Mouse (Mus musculus): Measurements from ENCODE around the gene Acmsd. TPM values are rescaled to one million over a fixed set of nuclear protein-coding genes. Genes with fewer than 3 reads are reported as not detected.

The Acmsd gene
- 0.15 and 0.20 TPM in 2 replicates for polyA plus RNA-seq (2016; fragmentation: Nextera tagmentation; extraction: Ambion mirVana)

GRCm38 (mm10) chr1:127729096-127729495 lies at the start of gene Acmsd:
TSS of gene Acmsd (plus strand) at chr1:127729413.
- Histone ChIP-seq H3K4me3 (replicated peaks) (no peak within 1 kb of the TSS), H3K9me3 (no peaks in the 10 kb centered on the region), H3K27ac (no peak within 1 kb of the TSS), H3K4me2 (no peak within 1 kb of the TSS), H3K4me1 (no peaks in the 10 kb centered on the region), H3K27me3 (no peaks in the 10 kb centered on the region), H3K36me3 (replicated peaks) (no peaks in the 10 kb centered on the region), H3K9ac (no peak within 1 kb of the TSS)
- WGBS, result 90% methylated on average over 4 of the region's 4 CpGs
- ATAC-seq (ENCODE audit: low FRiP score), result no peak

GRCm38 (mm10) chr1:127679498-127680133 lies 49.6 kb upstream of the Acmsd start, which contains the start of gene Tmem163:
TSS of gene Tmem163 (minus strand) at chr1:127679548.
- Histone ChIP-seq H3K4me2 (peak within 1 kb of the TSS; percentile 96), H3K27me3 (peaks cover 54% of the 10 kb centered on the region), H3K4me3 (replicated peaks) (peak within 1 kb of the TSS; percentile 64), H3K4me1 (peaks cover 24% of the 10 kb centered on the region), H3K9me3 (no peaks in the 10 kb centered on the region), H3K27ac (0 out of 2 replicates have a peak within 1 kb of the TSS, but pooled peaks have one; percentile 5), H3K9ac (no peak within 1 kb of the TSS; the same call in 1 of the 2 replicates), H3K36me3 (replicated peaks) (no peaks in the 10 kb centered on the region)
- ATAC-seq (ENCODE audit: low FRiP score), result peak; percentile 18; the same call in 1 of the 2 replicates
- 8% methylated on average over 18 of the region's 18 CpGs for WGBS

- Histone ChIP-seq H3K36me3 (replicated peaks) (no peaks in the 10 kb centered on the region), H3K27me3 (no peaks in the 10 kb centered on the region), H3K4me3 (replicated peaks) (no peak overlapping the region), H3K4me2 (no peak overlapping the region), H3K9me3 (no peaks in the 10 kb centered on the region), H3K27ac (no peak overlapping the region), H3K4me1 (no peaks in the 10 kb centered on the region), H3K9ac (no peak overlapping the region)
- 23% methylated on average over 2 of the region's 2 CpGs for WGBS
- ATAC-seq (ENCODE audit: low FRiP score), result no peak
Observed at GRCm38 (mm10) chr1:127696533-127696932, 32.7 kb upstream of the Acmsd start.

- no peaks in the 10 kb centered on the region for H3K27me3 ChIP-seq
- no peaks in the 10 kb centered on the region for H3K36me3 ChIP-seq (replicated peaks)
- no peak overlapping the region for H3K4me2 ChIP-seq
- no peak overlapping the region for H3K9ac ChIP-seq
- no peak overlapping the region for H3K27ac ChIP-seq
- H3K4me3 ChIP-seq (replicated peaks), result no peak overlapping the region
- no peaks in the 10 kb centered on the region for H3K4me1 ChIP-seq
- 86% methylated on average over 1 of the region's 1 CpGs for WGBS
- ATAC-seq (ENCODE audit: low FRiP score), result no peak
- H3K9me3 ChIP-seq, result no peaks in the 10 kb centered on the region
Observed at GRCm38 (mm10) chr1:127702187-127702586, 27.0 kb upstream of the Acmsd start.

- H3K4me2 ChIP-seq, result no peak overlapping the region
- H3K27ac ChIP-seq, result no peak overlapping the region
- H3K4me1 ChIP-seq, result no peaks in the 10 kb centered on the region
- no peak overlapping the region for H3K4me3 ChIP-seq (replicated peaks)
- no peak overlapping the region for H3K9ac ChIP-seq
- no peak for ATAC-seq (ENCODE audit: low FRiP score)
- 81% methylated on average over 5 of the region's 5 CpGs for WGBS
- no peaks in the 10 kb centered on the region for H3K9me3 ChIP-seq
- no peaks in the 10 kb centered on the region for H3K36me3 ChIP-seq (replicated peaks)
- H3K27me3 ChIP-seq, result no peaks in the 10 kb centered on the region
Observed at GRCm38 (mm10) chr1:127706269-127706668, 22.9 kb upstream of the Acmsd start.

- Histone ChIP-seq H3K9me3 (no peaks in the 10 kb centered on the region), H3K27ac (no peak overlapping the region), H3K4me3 (replicated peaks) (no peak overlapping the region), H3K27me3 (no peaks in the 10 kb centered on the region), H3K4me1 (no peaks in the 10 kb centered on the region), H3K4me2 (no peak overlapping the region), H3K36me3 (replicated peaks) (no peaks in the 10 kb centered on the region), H3K9ac (no peak overlapping the region)
- ATAC-seq (ENCODE audit: low FRiP score), result no peak
- WGBS, result 90% methylated on average over 8 of the region's 8 CpGs
Observed at GRCm38 (mm10) chr1:127716441-127716840, 12.8 kb upstream of the Acmsd start.

GRCm38 (mm10) chr1:127718290-127718689 lies 10.9 kb upstream of the Acmsd start:
- no peak overlapping the region for H3K4me3 ChIP-seq (replicated peaks)
- no peak overlapping the region for H3K27ac ChIP-seq
- no peaks in the 10 kb centered on the region for H3K36me3 ChIP-seq (replicated peaks)
- H3K27me3 ChIP-seq, result no peaks in the 10 kb centered on the region
- ATAC-seq (ENCODE audit: low FRiP score), result no peak
- no peaks in the 10 kb centered on the region for H3K9me3 ChIP-seq
- H3K4me2 ChIP-seq, result no peak overlapping the region
- no peaks in the 10 kb centered on the region for H3K4me1 ChIP-seq
- H3K9ac ChIP-seq, result no peak overlapping the region
- WGBS, result 92% methylated on average over 1 of the region's 1 CpGs

GRCm38 (mm10) chr1:127723596-127723995 lies 5.6 kb upstream of the Acmsd start:
- 67% methylated on average over 2 of the region's 2 CpGs for WGBS
- H3K4me3 ChIP-seq (replicated peaks), result no peak overlapping the region

GRCm38 (mm10) chr1:127731086-127731485 lies 1.9 kb downstream of the Acmsd start:
- WGBS, result 50% methylated on average over 3 of the region's 3 CpGs
- H3K27ac ChIP-seq, result no peak overlapping the region

More at GRCm38 (mm10) chr1:127723596-127723995, 5.6 kb upstream of the Acmsd start:
- Histone ChIP-seq H3K9me3 (no peaks in the 10 kb centered on the region), H3K36me3 (replicated peaks) (no peaks in the 10 kb centered on the region), H3K9ac (no peak overlapping the region), H3K4me2 (no peak overlapping the region), H3K27ac (no peak overlapping the region), H3K4me1 (no peaks in the 10 kb centered on the region), H3K27me3 (no peaks in the 10 kb centered on the region)
- ATAC-seq (ENCODE audit: low FRiP score), result no peak

GRCm38 (mm10) chr1:127732435-127732834 lies 3.2 kb downstream of the Acmsd start:
- Histone ChIP-seq H3K36me3 (replicated peaks) (no peaks in the 10 kb centered on the region), H3K9ac (no peak overlapping the region), H3K27me3 (no peaks in the 10 kb centered on the region), H3K27ac (no peak overlapping the region), H3K4me2 (no peak overlapping the region), H3K9me3 (no peaks in the 10 kb centered on the region), H3K4me1 (no peaks in the 10 kb centered on the region), H3K4me3 (replicated peaks) (no peak overlapping the region)
- ATAC-seq (ENCODE audit: low FRiP score), result no peak
- 86% methylated on average over 3 of the region's 3 CpGs for WGBS

More at GRCm38 (mm10) chr1:127731086-127731485, 1.9 kb downstream of the Acmsd start:
- Histone ChIP-seq H3K4me2 (no peak overlapping the region), H3K9me3 (no peaks in the 10 kb centered on the region), H3K36me3 (replicated peaks) (no peaks in the 10 kb centered on the region), H3K9ac (no peak overlapping the region), H3K4me3 (replicated peaks) (no peak overlapping the region), H3K4me1 (no peaks in the 10 kb centered on the region), H3K27me3 (no peaks in the 10 kb centered on the region)
- no peak for ATAC-seq (ENCODE audit: low FRiP score)

- H3K27me3 ChIP-seq, result no peaks in the 10 kb centered on the region
- H3K27ac ChIP-seq, result no peak overlapping the region
- H3K4me3 ChIP-seq (replicated peaks), result no peak overlapping the region
- H3K4me1 ChIP-seq, result no peaks in the 10 kb centered on the region
- no peaks in the 10 kb centered on the region for H3K36me3 ChIP-seq (replicated peaks)
- H3K9ac ChIP-seq, result no peak overlapping the region
- WGBS, result 82% methylated on average over 3 of the region's 3 CpGs
- H3K4me2 ChIP-seq, result no peak overlapping the region
- no peak for ATAC-seq (ENCODE audit: low FRiP score)
- no peaks in the 10 kb centered on the region for H3K9me3 ChIP-seq
Observed at GRCm38 (mm10) chr1:127732841-127733240, 3.6 kb downstream of the Acmsd start.

GRCm38 (mm10) chr1:127735356-127735755 lies 6.1 kb downstream of the Acmsd start:
- WGBS, result 83% methylated on average over 3 of the region's 3 CpGs
- Histone ChIP-seq H3K4me1 (no peaks in the 10 kb centered on the region), H3K9me3 (no peaks in the 10 kb centered on the region), H3K4me3 (replicated peaks) (no peak overlapping the region), H3K27ac (no peak overlapping the region), H3K9ac (no peak overlapping the region), H3K27me3 (no peaks in the 10 kb centered on the region), H3K36me3 (replicated peaks) (no peaks in the 10 kb centered on the region), H3K4me2 (no peak overlapping the region)
- ATAC-seq (ENCODE audit: low FRiP score), result no peak

All from forebrain, embryonic 12.5 days (tissue).